19 mouse cellular contexts compared by ENCODE assay signal in the genomic region with DNA sequence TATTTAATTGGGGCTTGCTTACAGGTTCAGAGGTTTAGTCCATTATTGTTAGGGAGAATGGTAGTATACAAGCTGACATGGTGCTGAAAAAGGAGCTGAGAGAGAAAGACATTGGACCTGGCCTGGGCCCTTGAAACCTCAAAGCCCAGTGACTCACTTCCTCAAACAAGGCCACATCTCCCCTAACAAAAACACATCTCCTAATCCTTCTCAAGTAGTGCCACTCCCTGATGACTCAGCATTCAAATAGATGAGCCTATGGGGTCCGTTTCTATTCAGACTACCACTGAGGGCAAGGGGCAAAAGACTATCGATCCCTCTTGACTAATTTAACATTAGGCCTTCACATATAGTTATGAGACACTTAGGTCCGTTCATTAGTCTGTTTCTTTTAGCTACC.
"Had no signal": no experiment of that assay in that cellular context is flagged by ENCODE, and none has a peak within 500 bp of the region (broad histone marks: within the 10 kb centered on the region; RNA-seq: fewer than 3 reads in every experiment).

No protein-coding gene starts in this region.

- H3K4me2 ChIP-seq: limb, embryonic 13.5 days; liver, embryonic 13.5 days; midbrain, embryonic 11.5 days; neural tube, embryonic 12.5 days; neural tube, embryonic 15.5 days; stomach, embryonic 15.5 days had no signal

- H3K9ac ChIP-seq: limb, embryonic 13.5 days; liver, embryonic 13.5 days; neural tube, embryonic 12.5 days; neural tube, embryonic 15.5 days; stomach, embryonic 15.5 days had no signal

- H3K4me3 ChIP-seq: layer of hippocampus, adult 2 months; limb, embryonic 10.5 days; limb, embryonic 13.5 days; liver, embryonic 13.5 days; neural tube, embryonic 12.5 days; neural tube, embryonic 15.5 days; stomach, embryonic 15.5 days had no signal

- H3K4me1 ChIP-seq: stomach, embryonic 15.5 days had no signal

- H3K36me3 ChIP-seq: limb, embryonic 10.5 days; limb, embryonic 13.5 days; liver, embryonic 13.5 days; neural tube, embryonic 12.5 days; neural tube, embryonic 15.5 days; stomach, embryonic 15.5 days had no signal

- H3K27me3 ChIP-seq: limb, embryonic 13.5 days; liver, embryonic 13.5 days; neural tube, embryonic 12.5 days; neural tube, embryonic 15.5 days; stomach, embryonic 15.5 days had no signal

- DNase-seq: kidney, postnatal 25 days; layer of hippocampus, adult 9-11 months; liver, embryonic 13.5 days; lung, adult 2 months; lung, postnatal 14 days; lung, postnatal 4 days; midbrain, embryonic 14.5 days; retina, postnatal 1 day; right cerebral cortex, postnatal 4 days; spleen, adult 18-20 months; thymus, postnatal 25 days had no signal

- H3K9me3 ChIP-seq: limb, embryonic 10.5 days; limb, embryonic 13.5 days; liver, embryonic 13.5 days; neural tube, embryonic 12.5 days; neural tube, embryonic 15.5 days; stomach, embryonic 15.5 days had no signal

- H3K27ac ChIP-seq: kidney, postnatal 0 days; layer of hippocampus, adult 2 months; limb, embryonic 10.5 days; limb, embryonic 13.5 days; liver, embryonic 13.5 days; neural tube, embryonic 12.5 days; neural tube, embryonic 15.5 days; stomach, embryonic 15.5 days had no signal
